Mouse (Mus musculus) liver, embryonic 15.5 days (tissue): ENCODE data around the gene Pcdh15. TPM values are rescaled to one million over a fixed set of nuclear protein-coding genes. Genes with fewer than 3 reads are reported as not detected.

Source experiments
- ATAC-seq: fragments of 200-750 bp; cut with Nextera tagmentation; 2 replicates; pipeline ENCODE4 v1.8.0; 2017; ENCODE audit warnings: moderate number of reproducible peaks, mild to moderate bottlenecking, moderate library complexity; ENCODE audit not compliant: insufficient read depth
- H3K27ac ChIP-seq: fragments of 300-500 bp; sonication (generic); replicated peaks from 2 replicates; pipeline ENCODE4 v1.5.1; 2015; ENCODE audit warnings: mild to moderate bottlenecking, inconsistent platforms
- H3K27me3 ChIP-seq: fragments of 300-500 bp; sonication (generic); 2 replicates; pipeline ENCODE4 v1.6.1; 2015; ENCODE audit warnings: mild to moderate bottlenecking, inconsistent platforms
- H3K36me3 ChIP-seq: fragments of 300-500 bp; sonication (generic); replicated peaks from 2 replicates; pipeline ENCODE4 v1.6.1; 2015; ENCODE audit warnings: moderate library complexity, mild to moderate bottlenecking, inconsistent platforms
- H3K4me1 ChIP-seq: fragments of 300-500 bp; sonication (generic); replicated peaks from 2 replicates; pipeline ENCODE4 v1.6.1; 2015; ENCODE audit warnings: inconsistent platforms
- H3K4me2 ChIP-seq: fragments of 300-500 bp; sonication (generic); 2 replicates; pipeline ENCODE4 v1.6.1; 2015; ENCODE audit warnings: moderate library complexity, mild to moderate bottlenecking, inconsistent platforms
- H3K4me3 ChIP-seq: fragments of 300-500 bp; sonication (generic); replicated peaks from 2 replicates; pipeline ENCODE4 v1.5.1; 2015; ENCODE audit warnings: mild to moderate bottlenecking, inconsistent platforms
- H3K9ac ChIP-seq: fragments of 300-500 bp; sonication (generic); 2 replicates; pipeline ENCODE4 v1.6.1; 2015; ENCODE audit warnings: moderate library complexity, mild to moderate bottlenecking, inconsistent platforms
- H3K9me3 ChIP-seq: fragments of 300-500 bp; sonication (generic); replicated peaks from 2 replicates; pipeline ENCODE4 v1.6.1; 2016; ENCODE audit warnings: inconsistent platforms
- WGBS: fragments of 180-500 bp; shearing (Covaris S2); methylation state at CpG from one replicate; pipeline ENCODE4 v1.1.7; 2015; ENCODE audit warnings: mixed read lengths; ENCODE audit not compliant: insufficient replicate concordance; 5-methylcytosine and 5-hydroxymethylcytosine counted together
- polyA plus RNA-seq: library from polyadenylated mRNA; unstranded; fragments of >200 nt; fragmentation: Nextera tagmentation; extraction: Ambion mirVana; gene quantifications from 2 replicates; pipeline ENCODE4 v1.2.1, GENCODE M21; 2015

Pcdh15 gene
- polyA plus RNA-seq, 1 experiment from 2014 or later = 0.20 TPM

DNA sequence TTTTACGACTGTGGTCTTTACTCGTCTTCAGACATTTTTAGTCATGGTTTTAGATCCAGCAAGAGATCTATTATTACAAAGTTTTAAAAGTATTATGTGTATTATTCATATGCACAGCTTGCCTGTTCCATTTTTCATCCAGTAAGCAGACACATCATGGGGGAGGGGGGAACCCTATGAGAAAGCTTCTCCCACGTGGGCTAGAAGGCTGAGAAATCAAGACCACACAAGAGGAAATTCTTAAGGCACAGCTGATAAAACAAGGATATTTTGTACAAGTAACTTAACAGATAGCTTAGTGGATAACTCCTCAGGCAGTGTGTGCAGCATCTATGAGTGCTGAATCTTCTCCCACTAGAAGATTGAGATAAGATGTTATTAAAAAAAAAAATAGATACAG lies 1314.9 kb downstream of the Pcdh15 start:
- Histone ChIP-seq H3K36me3 (no peaks in the 10 kb centered on the region), H3K4me2 (no peak overlapping the region), H3K9me3 (no peaks in the 10 kb centered on the region)

DNA sequence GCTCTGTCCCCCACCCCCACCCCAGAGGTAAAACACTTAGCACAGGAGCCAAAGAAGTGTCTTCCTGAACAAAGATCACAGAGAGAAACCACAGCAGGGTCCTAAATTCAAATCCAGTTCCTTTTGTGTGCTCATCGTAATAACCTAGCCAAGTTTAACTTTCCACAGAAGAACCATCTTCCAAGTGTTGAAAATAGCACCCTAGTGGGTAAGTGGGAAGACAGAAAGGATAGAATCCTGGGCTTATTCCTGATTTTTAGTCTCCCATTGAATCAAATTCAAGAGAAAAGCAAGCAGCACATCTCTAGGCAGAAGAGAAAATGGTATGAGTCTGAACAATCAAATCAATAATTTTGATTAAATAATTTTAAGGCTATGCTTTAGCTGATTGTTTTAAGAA lies 1315.8 kb downstream of the Pcdh15 start:
- H3K9me3 ChIP-seq = no peaks in the 10 kb centered on the region
- no peak overlapping the region for H3K4me2 ChIP-seq
- no peaks in the 10 kb centered on the region for H3K36me3 ChIP-seq
- H3K27me3 ChIP-seq = no peaks in the 10 kb centered on the region
- no peak for ATAC-seq
- H3K27ac ChIP-seq = no peak overlapping the region
- H3K4me3 ChIP-seq = no peak overlapping the region
- WGBS = 58% methylated on average over 1 of the region's 1 CpGs
- no peaks in the 10 kb centered on the region for H3K4me1 ChIP-seq
- no peak overlapping the region for H3K9ac ChIP-seq

More for the DNA sequence above, 1314.9 kb downstream of the Pcdh15 start:
- Histone ChIP-seq H3K27ac (no peak overlapping the region), H3K9ac (no peak overlapping the region), H3K4me3 (no peak overlapping the region), H3K4me1 (no peaks in the 10 kb centered on the region), H3K27me3 (no peaks in the 10 kb centered on the region)
- 53% methylated on average over 3 of the region's 3 CpGs for WGBS
- no peak for ATAC-seq

DNA sequence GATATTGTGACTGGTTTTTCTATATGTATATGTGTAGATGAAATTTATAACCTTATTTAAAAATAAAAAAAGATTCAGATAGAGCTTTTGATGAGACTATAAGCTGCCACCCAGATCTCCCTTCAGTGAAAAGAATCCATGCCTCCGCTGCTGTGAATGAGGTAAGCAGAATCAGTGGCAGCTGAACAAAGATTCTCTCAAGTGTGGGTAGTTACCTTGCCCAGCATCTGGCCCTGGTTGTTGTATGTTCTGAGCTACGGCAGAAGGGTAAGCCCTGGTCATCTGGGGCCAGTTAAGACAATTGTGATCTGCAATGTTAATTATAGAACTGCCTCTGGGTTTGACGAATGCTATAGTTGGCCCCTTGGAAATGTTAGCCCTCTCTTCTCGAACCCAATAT lies 1316.2 kb downstream of the Pcdh15 start:
- Histone ChIP-seq H3K27me3 (no peaks in the 10 kb centered on the region), H3K4me3 (no peak overlapping the region), H3K9ac (no peak overlapping the region), H3K9me3 (no peaks in the 10 kb centered on the region), H3K36me3 (no peaks in the 10 kb centered on the region), H3K27ac (no peak overlapping the region), H3K4me1 (no peaks in the 10 kb centered on the region), H3K4me2 (no peak overlapping the region)
- no peak for ATAC-seq
- 53% methylated on average over 4 of the region's 4 CpGs for WGBS

DNA sequence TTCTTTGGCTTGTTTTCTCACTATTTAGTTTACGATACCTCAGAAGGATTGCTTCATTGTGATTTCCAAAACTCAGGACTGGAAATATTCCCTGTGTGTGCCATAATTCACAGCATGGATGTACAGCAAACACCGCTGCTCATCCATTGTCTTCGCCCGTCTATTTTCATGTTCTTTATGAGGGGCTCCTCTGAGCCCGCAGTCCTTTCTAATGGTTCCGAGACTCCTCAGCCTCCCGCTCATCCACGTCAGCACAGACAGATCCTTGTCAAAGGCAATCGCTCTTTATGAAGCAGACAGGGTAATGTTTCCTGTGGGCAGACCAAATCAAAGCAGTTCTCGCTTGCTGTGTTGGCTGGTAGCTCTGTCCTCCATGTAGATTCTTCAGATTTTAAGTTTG lies 1316.8 kb downstream of the Pcdh15 start:
- Histone ChIP-seq H3K27ac (no peak overlapping the region), H3K4me1 (no peaks in the 10 kb centered on the region), H3K27me3 (no peaks in the 10 kb centered on the region), H3K9ac (no peak overlapping the region), H3K4me3 (no peak overlapping the region), H3K36me3 (no peaks in the 10 kb centered on the region), H3K4me2 (no peak overlapping the region), H3K9me3 (no peaks in the 10 kb centered on the region)
- no peak for ATAC-seq
- 77% methylated on average over 10 of the region's 10 CpGs for WGBS

DNA sequence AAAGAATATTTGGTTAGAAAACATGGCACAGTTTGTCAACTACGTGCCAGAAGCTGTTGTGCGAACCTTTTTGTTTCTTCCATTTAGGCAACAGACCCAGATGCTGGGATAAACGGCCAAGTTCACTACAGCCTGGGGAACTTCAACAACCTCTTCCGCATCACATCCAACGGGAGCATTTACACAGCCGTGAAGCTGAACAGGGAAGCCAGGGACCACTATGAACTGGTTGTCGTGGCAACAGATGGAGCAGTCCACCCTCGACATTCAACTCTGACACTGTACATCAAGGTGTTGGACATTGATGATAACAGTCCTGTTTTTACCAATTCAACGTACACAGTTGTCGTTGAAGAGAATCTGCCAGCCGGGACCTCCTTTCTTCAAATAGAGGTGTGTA lies 1350.9 kb downstream of the Pcdh15 start:
- Histone ChIP-seq H3K4me1 (no peaks in the 10 kb centered on the region), H3K27ac (no peak overlapping the region), H3K9me3 (no peaks in the 10 kb centered on the region), H3K9ac (no peak overlapping the region), H3K27me3 (no peaks in the 10 kb centered on the region), H3K4me3 (no peak overlapping the region), H3K4me2 (no peak overlapping the region), H3K36me3 (no peaks in the 10 kb centered on the region)
- no peak for ATAC-seq
- 73% methylated on average over 11 of the region's 11 CpGs for WGBS

DNA sequence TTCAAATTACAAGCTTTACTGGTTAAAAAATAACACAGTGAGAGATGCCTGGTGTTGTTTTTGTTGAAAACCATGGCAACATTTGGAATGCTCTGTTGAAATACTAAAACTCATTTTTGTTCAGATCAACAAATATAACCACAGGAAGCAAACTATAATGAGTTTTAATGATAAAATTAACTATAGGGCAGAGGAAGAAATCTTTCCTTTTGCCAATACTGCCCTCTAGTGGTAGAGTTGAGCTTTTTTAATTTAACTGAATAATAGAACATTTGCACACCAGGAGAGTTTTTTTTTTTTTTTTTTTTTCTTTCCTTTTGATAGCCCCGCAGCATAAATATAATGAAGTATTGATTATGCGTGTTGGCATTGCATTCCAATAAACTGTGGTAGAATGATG lies 1364.8 kb downstream of the Pcdh15 start:
- H3K36me3 ChIP-seq = no peaks in the 10 kb centered on the region
- H3K4me1 ChIP-seq = no peaks in the 10 kb centered on the region
- H3K9me3 ChIP-seq = no peaks in the 10 kb centered on the region
- no peak overlapping the region for H3K9ac ChIP-seq
- no peak overlapping the region for H3K4me2 ChIP-seq
- 21% methylated on average over 2 of the region's 2 CpGs for WGBS
- no peaks in the 10 kb centered on the region for H3K27me3 ChIP-seq
- H3K27ac ChIP-seq = no peak overlapping the region
- no peak for ATAC-seq
- no peak overlapping the region for H3K4me3 ChIP-seq

DNA sequence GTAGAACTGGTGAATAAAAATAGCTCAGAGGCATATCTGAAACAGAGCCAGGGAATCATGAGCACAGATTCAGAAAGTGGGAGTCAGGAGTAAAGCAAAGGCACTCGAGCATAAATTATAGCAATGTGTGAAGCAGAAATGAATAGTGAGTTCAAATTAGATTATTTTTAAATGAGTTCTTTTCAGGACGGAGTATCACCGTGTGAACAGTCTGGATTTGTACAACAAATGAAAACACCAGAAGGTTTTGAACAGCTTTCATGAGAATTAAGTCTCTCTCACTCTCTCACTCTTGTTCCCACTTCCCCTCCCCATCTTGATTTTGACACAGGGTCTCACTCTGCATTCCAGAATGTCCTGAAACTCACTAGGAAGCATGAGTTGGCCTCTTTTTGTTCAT lies 1381.6 kb downstream of the Pcdh15 start:
- ATAC-seq = no peak
- WGBS = 65% methylated on average over 3 of the region's 3 CpGs
- H3K27ac ChIP-seq = no peak overlapping the region
- H3K27me3 ChIP-seq = no peaks in the 10 kb centered on the region
- H3K4me2 ChIP-seq = no peak overlapping the region
- no peaks in the 10 kb centered on the region for H3K36me3 ChIP-seq
- H3K4me3 ChIP-seq = no peak overlapping the region
- no peak overlapping the region for H3K9ac ChIP-seq
- H3K4me1 ChIP-seq = no peaks in the 10 kb centered on the region
- H3K9me3 ChIP-seq = no peaks in the 10 kb centered on the region

DNA sequence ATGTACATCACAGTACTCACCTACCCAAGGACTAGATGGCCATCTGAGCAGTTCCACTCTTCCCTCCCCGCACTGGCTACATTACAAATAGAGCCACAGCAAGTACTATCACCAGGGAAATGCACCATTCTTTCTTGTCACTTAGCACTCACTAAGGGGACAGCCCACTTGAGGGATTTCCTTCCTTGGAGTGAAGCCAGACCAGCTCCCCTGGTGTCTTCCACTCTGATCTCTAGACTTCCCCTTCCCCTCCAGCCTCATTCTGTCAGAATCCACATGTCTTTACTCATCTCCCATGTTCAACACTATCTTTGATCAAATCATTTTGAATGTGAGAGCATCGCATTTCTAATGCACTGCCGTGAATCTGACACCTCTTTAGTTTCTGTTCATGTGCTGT lies 1413.2 kb downstream of the Pcdh15 start:
- 55% methylated on average over 3 of the region's 3 CpGs for WGBS
- ATAC-seq = no peak
- Histone ChIP-seq H3K9ac (no peak overlapping the region), H3K27me3 (no peaks in the 10 kb centered on the region), H3K4me3 (no peak overlapping the region), H3K36me3 (no peaks in the 10 kb centered on the region), H3K27ac (no peak overlapping the region), H3K4me1 (no peaks in the 10 kb centered on the region), H3K4me2 (no peak overlapping the region), H3K9me3 (no peaks in the 10 kb centered on the region)

DNA sequence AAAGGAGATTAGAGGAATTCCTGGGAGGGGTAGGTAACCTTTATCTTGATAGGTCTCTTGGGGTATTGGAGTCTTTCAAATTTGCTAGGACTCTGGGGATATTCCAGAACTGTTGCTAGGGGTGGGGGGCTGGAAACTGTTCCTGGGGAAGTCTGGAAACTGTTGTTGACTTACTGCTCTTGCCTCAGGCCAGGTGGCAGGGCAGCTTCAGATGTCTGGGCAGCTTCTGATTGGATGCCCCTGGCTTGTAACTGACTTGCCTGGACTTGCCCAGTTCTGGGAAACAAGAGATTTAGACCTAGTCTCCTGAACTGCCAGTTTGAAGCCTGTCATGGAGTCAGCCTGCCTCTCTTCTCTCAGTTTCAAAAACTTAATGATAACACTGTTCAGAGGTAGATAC lies 1414.6 kb downstream of the Pcdh15 start:
- no peaks in the 10 kb centered on the region for H3K27me3 ChIP-seq
- H3K4me1 ChIP-seq = no peaks in the 10 kb centered on the region
- H3K4me2 ChIP-seq = no peak overlapping the region
- H3K4me3 ChIP-seq = no peak overlapping the region
- H3K36me3 ChIP-seq = no peaks in the 10 kb centered on the region
- no peak overlapping the region for H3K27ac ChIP-seq
- H3K9ac ChIP-seq = no peak overlapping the region
- H3K9me3 ChIP-seq = no peaks in the 10 kb centered on the region
- no peak for ATAC-seq

DNA sequence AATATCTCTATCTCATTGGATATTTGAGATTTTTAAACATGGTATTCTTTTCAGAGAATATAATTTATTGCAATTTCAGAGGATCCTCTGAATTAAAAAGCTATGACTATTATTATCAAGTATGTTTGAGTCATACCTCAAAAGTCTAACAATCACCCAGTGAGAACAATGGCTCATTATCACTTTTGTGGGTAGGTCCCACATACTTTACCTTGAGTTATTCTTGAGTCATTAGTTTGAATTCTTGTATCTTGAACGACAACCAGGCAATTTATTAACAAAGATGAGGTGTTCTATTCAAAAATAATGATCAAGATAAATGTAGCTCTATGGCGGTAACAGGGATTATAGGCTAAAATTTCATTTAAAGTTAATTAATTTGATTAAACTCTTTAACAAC lies 1439.2 kb downstream of the Pcdh15 start:
- Histone ChIP-seq H3K4me1 (no peaks in the 10 kb centered on the region), H3K9ac (no peak overlapping the region), H3K9me3 (no peaks in the 10 kb centered on the region), H3K27ac (no peak overlapping the region), H3K27me3 (no peaks in the 10 kb centered on the region), H3K36me3 (no peaks in the 10 kb centered on the region), H3K4me2 (no peak overlapping the region), H3K4me3 (no peak overlapping the region)
- ATAC-seq = no peak
- WGBS = 52% methylated on average over 2 of the region's 2 CpGs

DNA sequence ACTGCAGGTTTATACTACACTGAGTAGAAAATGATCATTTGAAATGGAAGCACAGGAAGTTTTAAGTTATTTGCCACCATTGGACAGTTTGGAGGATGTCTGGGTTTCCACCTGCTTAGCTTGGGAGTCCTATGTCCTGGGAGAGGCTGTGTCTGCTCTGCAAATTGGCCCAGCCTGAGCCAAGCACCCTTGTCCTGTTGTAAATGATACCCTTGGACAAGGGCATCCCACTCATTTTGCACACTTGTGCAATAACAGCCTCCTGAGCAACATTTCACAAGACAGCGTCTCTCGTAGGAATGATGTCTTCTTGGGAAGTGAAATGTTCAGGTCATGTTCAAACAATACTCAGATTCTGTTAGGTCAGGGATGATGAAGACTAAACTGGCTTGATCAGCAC lies 1456.2 kb downstream of the Pcdh15 start:
- Histone ChIP-seq H3K27ac (no peak overlapping the region), H3K27me3 (no peaks in the 10 kb centered on the region), H3K9me3 (no peaks in the 10 kb centered on the region), H3K9ac (no peak overlapping the region), H3K4me3 (no peak overlapping the region), H3K4me1 (no peaks in the 10 kb centered on the region), H3K4me2 (no peak overlapping the region), H3K36me3 (no peaks in the 10 kb centered on the region)
- 61% methylated on average over 2 of the region's 2 CpGs for WGBS
- no peak for ATAC-seq

DNA sequence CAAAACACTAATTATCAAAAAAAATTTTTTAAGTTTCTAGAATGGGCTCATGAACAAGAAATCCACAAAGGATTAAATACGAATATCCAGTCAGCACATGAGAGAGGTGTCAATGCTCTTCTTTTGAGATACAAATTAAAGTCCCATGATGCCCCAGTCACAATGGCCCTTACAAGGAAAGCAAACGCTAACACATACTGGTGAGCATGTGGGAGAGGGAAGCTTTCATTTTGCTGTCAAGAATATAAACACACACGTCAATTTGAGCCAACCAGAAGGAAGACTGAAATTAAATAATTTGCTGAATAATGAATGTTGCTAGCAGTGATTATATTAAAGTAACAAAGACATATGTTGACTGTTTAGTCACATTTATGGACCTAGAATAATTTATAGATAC lies 1470.5 kb downstream of the Pcdh15 start:
- Histone ChIP-seq H3K9me3 (no peaks in the 10 kb centered on the region), H3K9ac (no peak overlapping the region), H3K4me3 (no peak overlapping the region), H3K36me3 (no peaks in the 10 kb centered on the region), H3K4me2 (no peak overlapping the region), H3K27ac (no peak overlapping the region), H3K4me1 (no peaks in the 10 kb centered on the region), H3K27me3 (no peaks in the 10 kb centered on the region)
- WGBS = 51% methylated on average over 3 of the region's 3 CpGs
- ATAC-seq = no peak
